Mouse (Mus musculus) limb, embryonic 11.5 days (tissue): Measurements from ENCODE around the gene Pick1. TPM values are rescaled to one million over a fixed set of nuclear protein-coding genes. Genes with fewer than 3 reads are reported as not detected.

Experiments
- ATAC-seq: fragments of 200-750 bp; cut with Nextera tagmentation; 2 replicates; pipeline ENCODE4 v1.8.0; 2017; ENCODE audit warnings: low read depth; ENCODE audit not compliant: insufficient number of reproducible peaks, low FRiP score, low TSS enrichment
- DNase-seq: peaks from one replicate; pipeline ENCODE4 v3.0.0-alpha.2; 2015; ENCODE audit warnings: low spot score
- H3K27ac ChIP-seq: fragments of 300-500 bp; sonication (generic); replicated peaks from 2 replicates; pipeline ENCODE4 v1.5.1; 2014; ENCODE audit warnings: low read depth, mild to moderate bottlenecking, low read length
- H3K27me3 ChIP-seq: fragments of 300-500 bp; sonication (generic); 2 replicates; pipeline ENCODE4 v1.6.1; 2014; ENCODE audit warnings: mild to moderate bottlenecking, low read length, mixed read lengths; ENCODE audit not compliant: control insufficient read depth, insufficient read depth
- H3K36me3 ChIP-seq: fragments of 300-500 bp; sonication (generic); 2 replicates; pipeline ENCODE4 v1.6.1; 2014; ENCODE audit warnings: mild to moderate bottlenecking, low read length, moderate library complexity, mixed read lengths; ENCODE audit not compliant: control insufficient read depth, insufficient read depth
- H3K4me1 ChIP-seq: fragments of 300-500 bp; sonication (generic); 2 replicates; pipeline ENCODE4 v1.6.1; 2014; ENCODE audit warnings: low read length, mixed read lengths; ENCODE audit not compliant: control insufficient read depth, insufficient read depth
- H3K4me2 ChIP-seq: fragments of 300-500 bp; sonication (generic); 2 replicates; pipeline ENCODE4 v1.6.1; 2014; ENCODE audit warnings: low read depth, mild to moderate bottlenecking, moderate library complexity; ENCODE audit not compliant: severe bottlenecking
- H3K4me3 ChIP-seq: fragments of 300-500 bp; sonication (generic); 2 replicates; pipeline ENCODE4 v1.5.1; 2014; ENCODE audit warnings: low read depth, low read length
- H3K9ac ChIP-seq: fragments of 300-500 bp; sonication (generic); 2 replicates; pipeline ENCODE4 v1.6.1; 2014; ENCODE audit warnings: mild to moderate bottlenecking, low read length
- H3K9me3 ChIP-seq: fragments of 300-500 bp; sonication (generic); 2 replicates; pipeline ENCODE4 v1.6.1; 2016; ENCODE audit warnings: low read length; ENCODE audit not compliant: control insufficient read depth
- WGBS: fragments of 180-500 bp; shearing (Covaris S2); extraction: QIAGEN DNeasy Blood & Tissue Kit; methylation state at CpG from one replicate; pipeline ENCODE4 v1.1.7; 2014; 5-methylcytosine and 5-hydroxymethylcytosine counted together
- polyA plus RNA-seq: library from polyadenylated mRNA; unstranded; fragments of >200 nt; fragmentation: Nextera tagmentation; extraction: Ambion mirVana; gene quantifications from 2 replicates; pipeline ENCODE4 v1.2.1, GENCODE M21; 2014

Gene Pick1
- polyA plus RNA-seq, 1 experiment from 2014 or later = 23.6 TPM

- Histone ChIP-seq H3K27ac (no peak overlapping the region), H3K4me3 (peak overlapping the region; percentile 15), H3K9ac (0 out of 2 replicates have a peak overlapping the region, but pooled peaks have one; percentile 19), H3K4me2 (peak overlapping the region; percentile 65), H3K9me3 (no peaks in the 10 kb centered on the region), H3K36me3 (no peaks in the 10 kb centered on the region), H3K4me1 (peaks cover 6% of the 10 kb centered on the region; the same call in 1 of the 2 replicates), H3K27me3 (peaks cover 11% of the 10 kb centered on the region)
- DNase-seq (peak; percentile 73), ATAC-seq (no peak)
- 1% methylated on average over 33 of the region's 33 CpGs for WGBS
Observed at GRCm38 (mm10) chr15:79270317-79271123, 41.5 kb downstream of the Pick1 start.

GRCm38 (mm10) chr15:79271124-79271746 is 42.3 kb downstream of the Pick1 start:
- H3K27ac ChIP-seq = no peak overlapping the region
- no peak overlapping the region for H3K9ac ChIP-seq
- peak; percentile 73 for DNase-seq
- H3K4me1 ChIP-seq = peaks cover 6% of the 10 kb centered on the region; the same call in 1 of the 2 replicates
- no peaks in the 10 kb centered on the region for H3K9me3 ChIP-seq
- peak overlapping the region; percentile 15; the same call in 1 of the 2 replicates for H3K4me3 ChIP-seq
- peaks cover 11% of the 10 kb centered on the region for H3K27me3 ChIP-seq
- ATAC-seq = no peak
- WGBS = 14% methylated on average over 17 of the region's 17 CpGs
- no peaks in the 10 kb centered on the region for H3K36me3 ChIP-seq
- peak overlapping the region; percentile 65 for H3K4me2 ChIP-seq

- WGBS = 63% methylated on average over 10 of the region's 10 CpGs
- ATAC-seq (no peak), DNase-seq (no peak)
- Histone ChIP-seq H3K27me3 (peaks cover 11% of the 10 kb centered on the region), H3K9ac (no peak overlapping the region; the same call in 1 of the 2 replicates), H3K27ac (no peak overlapping the region), H3K9me3 (no peaks in the 10 kb centered on the region), H3K4me3 (no peak overlapping the region), H3K4me1 (peaks cover 6% of the 10 kb centered on the region; the same call in 1 of the 2 replicates), H3K4me2 (no peak overlapping the region), H3K36me3 (no peaks in the 10 kb centered on the region)
Observed at GRCm38 (mm10) chr15:79273020-79273419, 44.0 kb downstream of the Pick1 start.

- no peaks in the 10 kb centered on the region for H3K27me3 ChIP-seq
- no peaks in the 10 kb centered on the region for H3K9me3 ChIP-seq
- 73% methylated on average over 10 of the region's 10 CpGs for WGBS
- H3K4me2 ChIP-seq = no peak overlapping the region
- no peak overlapping the region for H3K4me3 ChIP-seq
- H3K36me3 ChIP-seq = no peaks in the 10 kb centered on the region
- H3K4me1 ChIP-seq = no peaks in the 10 kb centered on the region
- H3K9ac ChIP-seq = no peak overlapping the region
- DNase-seq (no peak), ATAC-seq (no peak)
- H3K27ac ChIP-seq = no peak overlapping the region
Observed at GRCm38 (mm10) chr15:79277728-79278127, 48.8 kb downstream of the Pick1 start.

- Histone ChIP-seq H3K4me2 (no peak overlapping the region), H3K9me3 (no peaks in the 10 kb centered on the region), H3K4me1 (no peaks in the 10 kb centered on the region), H3K27me3 (no peaks in the 10 kb centered on the region), H3K9ac (no peak overlapping the region), H3K36me3 (no peaks in the 10 kb centered on the region), H3K4me3 (no peak overlapping the region), H3K27ac (no peak overlapping the region)
- WGBS = 29% methylated on average over 6 of the region's 6 CpGs
- DNase-seq (peak; percentile 44), ATAC-seq (no peak)
Observed at GRCm38 (mm10) chr15:79280209-79280608, 51.2 kb downstream of the Pick1 start.

GRCm38 (mm10) chr15:79280850-79281249 is 51.9 kb downstream of the Pick1 start:
- Histone ChIP-seq H3K36me3 (no peaks in the 10 kb centered on the region), H3K4me2 (no peak overlapping the region), H3K9me3 (no peaks in the 10 kb centered on the region), H3K4me3 (no peak overlapping the region), H3K27ac (no peak overlapping the region), H3K27me3 (no peaks in the 10 kb centered on the region), H3K4me1 (no peaks in the 10 kb centered on the region), H3K9ac (no peak overlapping the region)
- DNase-seq = no peak
- ATAC-seq = no peak
- 68% methylated on average over 5 of the region's 5 CpGs for WGBS

GRCm38 (mm10) chr15:79281389-79281788 is 52.4 kb downstream of the Pick1 start:
- H3K27me3 ChIP-seq = no peaks in the 10 kb centered on the region
- no peaks in the 10 kb centered on the region for H3K9me3 ChIP-seq
- H3K36me3 ChIP-seq = no peaks in the 10 kb centered on the region
- DNase-seq (no peak), ATAC-seq (no peak)
- H3K4me1 ChIP-seq = no peaks in the 10 kb centered on the region
- WGBS = 60% methylated on average over 1 of the region's 1 CpGs
- no peak overlapping the region for H3K27ac ChIP-seq
- H3K4me2 ChIP-seq = no peak overlapping the region
- H3K9ac ChIP-seq = no peak overlapping the region
- no peak overlapping the region for H3K4me3 ChIP-seq

GRCm38 (mm10) chr15:79282434-79282833 is 53.5 kb downstream of the Pick1 start:
- Histone ChIP-seq H3K36me3 (no peaks in the 10 kb centered on the region), H3K4me3 (no peak overlapping the region), H3K4me1 (no peaks in the 10 kb centered on the region), H3K27me3 (no peaks in the 10 kb centered on the region), H3K9me3 (no peaks in the 10 kb centered on the region), H3K9ac (no peak overlapping the region), H3K27ac (no peak overlapping the region), H3K4me2 (no peak overlapping the region)
- DNase-seq (no peak), ATAC-seq (no peak)
- WGBS = 77% methylated on average over 5 of the region's 5 CpGs
